Mouse (Mus musculus): ENCODE measurements at regions not wholly inside any gene's neighbourhood (a gene's known extent, or its start where the extent isn't known, plus 50 kb on each side); places are given as distances from the start of the nearest gene placed in this dataset.

GRCm38 (mm10) chr9:120854351-120854750 is 74.7 kb upstream of the Ctnnb1 start:
- TF ChIP-seq CTCF (IDR thresholded peaks at IDR 0.05; ENCODE audit: insufficient read depth, low read length) (no peak), POLR2A (IDR thresholded peaks at IDR 0.05; ENCODE audit: borderline replicate concordance, extremely low read depth, low read depth, low read length) (no peak)
